Mouse (Mus musculus): Measurements from ENCODE around the gene Prr5l. TPM values are rescaled to one million over a fixed set of nuclear protein-coding genes. Genes with fewer than 3 reads are reported as not detected.

Prr5l gene
- polyA plus RNA-seq, 1 experiment from 2014 or later = 6.0 TPM

- no peak overlapping the region for H3K27ac ChIP-seq
- H3K9me3 ChIP-seq (ENCODE audit: control insufficient read depth, low read length) = no peaks in the 10 kb centered on the region
- 86% methylated on average over 2 of the region's 2 CpGs for WGBS
- DNase-seq (ENCODE audit: low spot score) = no peak
- no peak overlapping the region for H3K9ac ChIP-seq
- H3K36me3 ChIP-seq (replicated peaks; ENCODE audit: control insufficient read depth, insufficient read depth) = no peaks in the 10 kb centered on the region
- no peak overlapping the region for H3K4me3 ChIP-seq (replicated peaks; ENCODE audit: low read length)
- ATAC-seq (ENCODE audit: low FRiP score) = no peak
- no peaks in the 10 kb centered on the region for H3K4me1 ChIP-seq (replicated peaks; ENCODE audit: control insufficient read depth, insufficient read depth, low read length)
- H3K4me2 ChIP-seq (replicated peaks) = no peak overlapping the region
- H3K27me3 ChIP-seq (ENCODE audit: control insufficient read depth, insufficient read depth, low read length) = no peaks in the 10 kb centered on the region
Observed at GRCm38 (mm10) chr2:101826186-101826707, 56.6 kb downstream of the Prr5l start.

GRCm38 (mm10) chr2:101825226-101826120 lies 57.4 kb downstream of the Prr5l start:
- Histone ChIP-seq H3K4me2 (replicated peaks) (no peak overlapping the region), H3K4me3 (replicated peaks; ENCODE audit: low read length) (no peak overlapping the region), H3K9ac (no peak overlapping the region), H3K36me3 (replicated peaks; ENCODE audit: control insufficient read depth, insufficient read depth) (no peaks in the 10 kb centered on the region), H3K4me1 (replicated peaks; ENCODE audit: control insufficient read depth, insufficient read depth, low read length) (no peaks in the 10 kb centered on the region), H3K27ac (no peak overlapping the region), H3K27me3 (ENCODE audit: control insufficient read depth, insufficient read depth, low read length) (no peaks in the 10 kb centered on the region), H3K9me3 (ENCODE audit: control insufficient read depth, low read length) (no peaks in the 10 kb centered on the region)
- ATAC-seq (ENCODE audit: low FRiP score) (no peak), DNase-seq (ENCODE audit: low spot score) (no peak)
- WGBS = 87% methylated on average over 9 of the region's 9 CpGs

- no peak overlapping the region for H3K27ac ChIP-seq
- H3K4me1 ChIP-seq (replicated peaks; ENCODE audit: control insufficient read depth, insufficient read depth, low read length) = no peaks in the 10 kb centered on the region
- no peak overlapping the region for H3K9ac ChIP-seq
- ATAC-seq (ENCODE audit: low FRiP score) (no peak), DNase-seq (ENCODE audit: low spot score) (no peak)
- WGBS = 45% methylated on average over 4 of the region's 4 CpGs
- H3K27me3 ChIP-seq (ENCODE audit: control insufficient read depth, insufficient read depth, low read length) = no peaks in the 10 kb centered on the region
- no peak overlapping the region for H3K4me3 ChIP-seq (replicated peaks; ENCODE audit: low read length)
- H3K4me2 ChIP-seq (replicated peaks) = no peak overlapping the region
- no peaks in the 10 kb centered on the region for H3K9me3 ChIP-seq (ENCODE audit: control insufficient read depth, low read length)
- H3K36me3 ChIP-seq (replicated peaks; ENCODE audit: control insufficient read depth, insufficient read depth) = no peaks in the 10 kb centered on the region
Observed at GRCm38 (mm10) chr2:101823821-101824220, 59.0 kb downstream of the Prr5l start.

GRCm38 (mm10) chr2:101822785-101823184 lies 60.0 kb downstream of the Prr5l start:
- Histone ChIP-seq H3K9me3 (ENCODE audit: control insufficient read depth, low read length) (no peaks in the 10 kb centered on the region), H3K27me3 (ENCODE audit: control insufficient read depth, insufficient read depth, low read length) (no peaks in the 10 kb centered on the region), H3K9ac (no peak overlapping the region), H3K4me2 (replicated peaks) (no peak overlapping the region), H3K4me1 (replicated peaks; ENCODE audit: control insufficient read depth, insufficient read depth, low read length) (no peaks in the 10 kb centered on the region), H3K36me3 (replicated peaks; ENCODE audit: control insufficient read depth, insufficient read depth) (no peaks in the 10 kb centered on the region), H3K4me3 (replicated peaks; ENCODE audit: low read length) (no peak overlapping the region), H3K27ac (no peak overlapping the region)
- 74% methylated on average over 13 of the region's 13 CpGs for WGBS
- ATAC-seq (ENCODE audit: low FRiP score) = no peak
- no peak for DNase-seq (ENCODE audit: low spot score)

GRCm38 (mm10) chr2:101820816-101821215 lies 62.0 kb downstream of the Prr5l start:
- H3K36me3 ChIP-seq (replicated peaks; ENCODE audit: control insufficient read depth, insufficient read depth) = no peaks in the 10 kb centered on the region
- 52% methylated on average over 1 of the region's 1 CpGs for WGBS
- no peaks in the 10 kb centered on the region for H3K27me3 ChIP-seq (ENCODE audit: control insufficient read depth, insufficient read depth, low read length)
- H3K9me3 ChIP-seq (ENCODE audit: control insufficient read depth, low read length) = no peaks in the 10 kb centered on the region
- no peaks in the 10 kb centered on the region for H3K4me1 ChIP-seq (replicated peaks; ENCODE audit: control insufficient read depth, insufficient read depth, low read length)
- ATAC-seq (ENCODE audit: low FRiP score) (no peak), DNase-seq (ENCODE audit: low spot score) (no peak)
- no peak overlapping the region for H3K4me2 ChIP-seq (replicated peaks)
- H3K27ac ChIP-seq = no peak overlapping the region
- H3K4me3 ChIP-seq (replicated peaks; ENCODE audit: low read length) = no peak overlapping the region
- no peak overlapping the region for H3K9ac ChIP-seq

- ATAC-seq (ENCODE audit: low FRiP score) (no peak), DNase-seq (ENCODE audit: low spot score) (no peak)
- 86% methylated on average over 7 of the region's 7 CpGs for WGBS
- Histone ChIP-seq H3K4me1 (replicated peaks; ENCODE audit: control insufficient read depth, insufficient read depth, low read length) (no peaks in the 10 kb centered on the region), H3K4me3 (replicated peaks; ENCODE audit: low read length) (no peak overlapping the region), H3K9ac (no peak overlapping the region), H3K9me3 (ENCODE audit: control insufficient read depth, low read length) (no peaks in the 10 kb centered on the region), H3K27me3 (ENCODE audit: control insufficient read depth, insufficient read depth, low read length) (no peaks in the 10 kb centered on the region), H3K4me2 (replicated peaks) (no peak overlapping the region), H3K27ac (no peak overlapping the region), H3K36me3 (replicated peaks; ENCODE audit: control insufficient read depth, insufficient read depth) (no peaks in the 10 kb centered on the region)
Observed at GRCm38 (mm10) chr2:101818986-101819764, 63.7 kb downstream of the Prr5l start.

GRCm38 (mm10) chr2:101816646-101817308 lies 66.0 kb downstream of the Prr5l start:
- 80% methylated on average over 3 of the region's 3 CpGs for WGBS
- Histone ChIP-seq H3K4me2 (replicated peaks) (no peak overlapping the region), H3K4me1 (replicated peaks; ENCODE audit: control insufficient read depth, insufficient read depth, low read length) (no peaks in the 10 kb centered on the region)

GRCm38 (mm10) chr2:101815250-101815934 lies 67.4 kb downstream of the Prr5l start:
- H3K9me3 ChIP-seq (ENCODE audit: control insufficient read depth, low read length) = no peaks in the 10 kb centered on the region
- DNase-seq (ENCODE audit: low spot score) (no peak), ATAC-seq (ENCODE audit: low FRiP score) (no peak)
- H3K36me3 ChIP-seq (replicated peaks; ENCODE audit: control insufficient read depth, insufficient read depth) = no peaks in the 10 kb centered on the region
- no peaks in the 10 kb centered on the region for H3K27me3 ChIP-seq (ENCODE audit: control insufficient read depth, insufficient read depth, low read length)
- no peak overlapping the region for H3K4me3 ChIP-seq (replicated peaks; ENCODE audit: low read length)
- no peaks in the 10 kb centered on the region for H3K4me1 ChIP-seq (replicated peaks; ENCODE audit: control insufficient read depth, insufficient read depth, low read length)
- WGBS = 43% methylated on average over 5 of the region's 5 CpGs
- H3K27ac ChIP-seq = no peak overlapping the region
- H3K9ac ChIP-seq = no peak overlapping the region
- H3K4me2 ChIP-seq (replicated peaks) = no peak overlapping the region

More at GRCm38 (mm10) chr2:101816646-101817308, 66.0 kb downstream of the Prr5l start:
- no peak overlapping the region for H3K9ac ChIP-seq
- no peaks in the 10 kb centered on the region for H3K9me3 ChIP-seq (ENCODE audit: control insufficient read depth, low read length)
- H3K27ac ChIP-seq = no peak overlapping the region
- no peaks in the 10 kb centered on the region for H3K36me3 ChIP-seq (replicated peaks; ENCODE audit: control insufficient read depth, insufficient read depth)
- H3K4me3 ChIP-seq (replicated peaks; ENCODE audit: low read length) = no peak overlapping the region
- H3K27me3 ChIP-seq (ENCODE audit: control insufficient read depth, insufficient read depth, low read length) = no peaks in the 10 kb centered on the region
- ATAC-seq (ENCODE audit: low FRiP score) (no peak), DNase-seq (ENCODE audit: low spot score) (no peak)

Measured in hindbrain, embryonic 14.5 days (tissue).